In genomic region chr9:15541735-15542354, GRCm38 (mm10) we compare ENCODE assay signal across 14 mouse cellular contexts. TPM values are rescaled to one million over a fixed set of nuclear protein-coding genes. Genes with fewer than 3 reads are reported as not detected.
DNase-seq lines count a peak whose midpoint lies in the region; ATAC-seq lines count a peak whose summit lies in the region.
"Had no signal": no experiment of that assay in that cellular context is flagged by ENCODE, and none has a peak within 500 bp of the region (broad histone marks: within the 10 kb centered on the region; RNA-seq: fewer than 3 reads in every experiment).

No protein-coding gene starts in this region.

- H3K9me3 ChIP-seq in liver, embryonic 15.5 days (replicated peaks) = no peaks in the 10 kb centered on the region
- H3K9me3 ChIP-seq in hindbrain, embryonic 10.5 days = no peaks in the 10 kb centered on the region

- H3K36me3 ChIP-seq in liver, embryonic 15.5 days (replicated peaks) = no peaks in the 10 kb centered on the region
- H3K36me3 ChIP-seq in hindbrain, embryonic 10.5 days = peaks cover 18% of the 10 kb centered on the region

- peak; percentile 18 to 36 for DNase-seq in urinary bladder, postnatal 36 days (ENCODE audit: low spot score in 2 of 2)
- DNase-seq in urinary bladder, postnatal 4 days (ENCODE audit: low spot score in 2 of 2) = no peak
- DNase-seq in spleen, postnatal 10 days (ENCODE audit: low spot score in 2 of 2) = no peak
- DNase-seq in hindbrain, embryonic 10.5 days (ENCODE audit: low spot score) = no peak
- DNase-seq in heart, adult 18-20 months = no peak
- DNase-seq: adrenal gland, adult 2 months; layer of hippocampus, postnatal 36 days; thymus, adult 18-20 months had no signal

- WGBS in liver, embryonic 15.5 days (ENCODE audit: insufficient replicate concordance) = 21% methylated on average over 5 of the region's 5 CpGs
- WGBS in hindbrain, embryonic 10.5 days = 74% methylated on average over 5 of the region's 5 CpGs

- ATAC-seq in granulocyte monocyte progenitor cell, adult 5-6 weeks (replicated peaks; ENCODE audit: poor library complexity, severe bottlenecking) = peak; percentile 78
- ATAC-seq in liver, embryonic 15.5 days (ENCODE audit: insufficient read depth) = peak; percentile 82

- H3K9ac ChIP-seq in liver, embryonic 15.5 days = no peak overlapping the region
- H3K9ac ChIP-seq: hindbrain, embryonic 14.5 days had no signal

- H3K4me2 ChIP-seq in liver, embryonic 15.5 days = no peak overlapping the region
- H3K4me2 ChIP-seq: heart, embryonic 11.5 days; hindbrain, embryonic 14.5 days; midbrain, embryonic 11.5 days had no signal

- peak overlapping the region; percentile 75 for H3K27ac ChIP-seq in liver, embryonic 15.5 days (replicated peaks)
- H3K27ac ChIP-seq in hindbrain, embryonic 10.5 days = no peak overlapping the region
- H3K27ac ChIP-seq: hindbrain, embryonic 14.5 days had no signal

- H3K27me3 ChIP-seq in liver, embryonic 15.5 days = no peaks in the 10 kb centered on the region
- no peaks in the 10 kb centered on the region for H3K27me3 ChIP-seq in hindbrain, embryonic 10.5 days (ENCODE audit: insufficient read depth, poor library complexity, severe bottlenecking)

- peaks cover 26% of the 10 kb centered on the region for H3K4me1 ChIP-seq in liver, embryonic 15.5 days (replicated peaks)
- peaks cover 4% of the 10 kb centered on the region; the same call in 1 of the 2 replicates for H3K4me1 ChIP-seq in hindbrain, embryonic 10.5 days (replicated peaks)

- no peak overlapping the region for H3K4me3 ChIP-seq in liver, embryonic 15.5 days (replicated peaks)
- no peak overlapping the region for H3K4me3 ChIP-seq in hindbrain, embryonic 10.5 days

RNA-seq across cellular contexts. Expression of gene Smco4, which starts 48.6 kb away (rescaled TPM):
- total RNA-seq in granulocyte monocyte progenitor cell, adult 5-6 weeks (2014; fragmentation: Nextera tagmentation) = 29.3 and 46.2 TPM in 2 replicates
- total RNA-seq in granulocyte monocyte progenitor cell, adult 5-6 weeks (2017) = 11.2 and 13.8 TPM in 2 replicates
- polyA plus RNA-seq in liver, embryonic 15.5 days (2015; fragmentation: Nextera tagmentation; extraction: Ambion mirVana) = 0.78 and 0.82 TPM in 2 replicates
- polyA plus RNA-seq in hindbrain, embryonic 10.5 days (2016; fragmentation: Nextera tagmentation; extraction: Ambion mirVana) = 2.1 and 2.6 TPM in 2 replicates
- total RNA-seq in heart, adult 18-20 months (2021) = 10 to 100 TPM; 19.1 to 24.0 TPM
- total RNA-seq: MEL had no signal

Comparison
In these comparisons a context has a peak if more than half of its experiments do, and no peak if none do; other contexts are left out.
1. DNase-seq: peak in urinary bladder, postnatal 36 days (2 of 2); none in urinary bladder, postnatal 4 days (0 of 2), spleen, postnatal 10 days (0 of 2), hindbrain, embryonic 10.5 days (single experiment) and heart, adult 18-20 months (0 of 2).